Mouse (Mus musculus) brown adipose tissue, adult 24 weeks (tissue): ENCODE data around the gene Pank4. TPM values are rescaled to one million over a fixed set of nuclear protein-coding genes. Genes with fewer than 3 reads are reported as not detected.
A peak's percentile ranks its signal among the peaks of the same experiment; 100 is the strongest.

Experiments
- H3K27ac ChIP-seq: fragments of 200-500 bp; replicated peaks from 2 replicates; pipeline ENCODE4 v1.5.1; 2012; ENCODE audit warnings: low read depth, mild to moderate bottlenecking, low read length
- H3K4me1 ChIP-seq: fragments of 200-500 bp; 2 replicates; pipeline ENCODE4 v1.6.1; 2012; ENCODE audit warnings: low read length, mixed read lengths; ENCODE audit not compliant: control insufficient read depth, insufficient read depth, insufficient read length
- H3K4me3 ChIP-seq: fragments of 200-500 bp; 2 replicates; pipeline ENCODE4 v1.5.1; 2012; ENCODE audit warnings: low read depth, mild to moderate bottlenecking, low read length, moderate library complexity; ENCODE audit not compliant: insufficient read depth
- polyA plus RNA-seq: library from polyadenylated mRNA; stranded (reverse); fragments of >200 nt; gene quantifications from 2 replicates; pipeline ENCODE4 v1.2.4, GENCODE M21; 2012; ENCODE audit not compliant: missing spikeins, insufficient read depth, insufficient read length

Gene Pank4
- 11.0 and 18.7 TPM in 2 replicates for polyA plus RNA-seq

GRCm38 (mm10) chr4:154963901-154964580 lies at the start of gene Pank4:
Gene Pank4 (plus strand): TSS chr4:154964123.
- Histone ChIP-seq H3K4me3 (peak within 1 kb of the TSS; percentile 85), H3K27ac (peak within 1 kb of the TSS; percentile 93), H3K4me1 (peaks cover 24% of the 10 kb centered on the region)

- H3K27ac ChIP-seq = no peak overlapping the region
- H3K4me1 ChIP-seq = no peaks in the 10 kb centered on the region
- no peak overlapping the region for H3K4me3 ChIP-seq
Observed at GRCm38 (mm10) chr4:154914252-154914651, 49.7 kb upstream of the Pank4 start.

GRCm38 (mm10) chr4:154914707-154915106 lies 49.2 kb upstream of the Pank4 start:
- Histone ChIP-seq H3K27ac (no peak overlapping the region), H3K4me3 (no peak overlapping the region), H3K4me1 (no peaks in the 10 kb centered on the region)

GRCm38 (mm10) chr4:154915286-154915685 lies 48.6 kb upstream of the Pank4 start:
- H3K27ac ChIP-seq = no peak overlapping the region
- no peaks in the 10 kb centered on the region for H3K4me1 ChIP-seq
- H3K4me3 ChIP-seq = no peak overlapping the region

GRCm38 (mm10) chr4:154916662-154917061 lies 47.3 kb upstream of the Pank4 start:
- Histone ChIP-seq H3K4me3 (no peak overlapping the region), H3K4me1 (no peaks in the 10 kb centered on the region), H3K27ac (no peak overlapping the region)

- no peaks in the 10 kb centered on the region for H3K4me1 ChIP-seq
- no peak overlapping the region for H3K4me3 ChIP-seq
- no peak overlapping the region for H3K27ac ChIP-seq
Observed at GRCm38 (mm10) chr4:154922291-154922690, 41.6 kb upstream of the Pank4 start.

- Histone ChIP-seq H3K4me3 (no peak overlapping the region), H3K27ac (no peak overlapping the region), H3K4me1 (no peaks in the 10 kb centered on the region)
Observed at GRCm38 (mm10) chr4:154922931-154923330, 41.0 kb upstream of the Pank4 start.

- Histone ChIP-seq H3K4me3 (no peak overlapping the region), H3K4me1 (peaks cover 11% of the 10 kb centered on the region), H3K27ac (no peak overlapping the region)
Observed at GRCm38 (mm10) chr4:154925413-154925812, 38.5 kb upstream of the Pank4 start.

- peaks cover 11% of the 10 kb centered on the region for H3K4me1 ChIP-seq
- H3K4me3 ChIP-seq = peak overlapping the region; percentile 81
- H3K27ac ChIP-seq = peak overlapping the region; percentile 96
Observed at GRCm38 (mm10) chr4:154926969-154927898, 36.7 kb upstream of the Pank4 start.

GRCm38 (mm10) chr4:154927899-154928337 lies 36.0 kb upstream of the Pank4 start:
- Histone ChIP-seq H3K4me1 (peaks cover 11% of the 10 kb centered on the region), H3K27ac (peak overlapping the region; percentile 96), H3K4me3 (peak overlapping the region; percentile 81)

- Histone ChIP-seq H3K4me3 (peak within 1 kb of the TSS; percentile 81), H3K4me1 (peaks cover 11% of the 10 kb centered on the region)
Observed at GRCm38 (mm10) chr4:154928395-154929087, 35.4 kb upstream of the Pank4 start, which contains the start of gene Tnfrsf14. Gene Tnfrsf14 (minus strand): TSS chr4:154928563.

GRCm38 (mm10) chr4:154929088-154929660 lies 34.7 kb upstream of the Pank4 start:
- peaks cover 16% of the 10 kb centered on the region for H3K4me1 ChIP-seq
- H3K27ac ChIP-seq = peak overlapping the region; percentile 96
- H3K4me3 ChIP-seq = peak overlapping the region; percentile 13; the same call in 1 of the 2 replicates

More at GRCm38 (mm10) chr4:154928395-154929087, 35.4 kb upstream of the Pank4 start, which contains the start of gene Tnfrsf14:
- peak within 1 kb of the TSS; percentile 96 for H3K27ac ChIP-seq

- no peak overlapping the region for H3K27ac ChIP-seq
- H3K4me1 ChIP-seq = peaks cover 24% of the 10 kb centered on the region
- H3K4me3 ChIP-seq = no peak overlapping the region
Observed at GRCm38 (mm10) chr4:154933306-154933907, 30.5 kb upstream of the Pank4 start.

- Histone ChIP-seq H3K4me1 (peaks cover 14% of the 10 kb centered on the region), H3K27ac (0 out of 2 replicates have a peak overlapping the region, but pooled peaks have one; percentile 34), H3K4me3 (no peak overlapping the region)
Observed at GRCm38 (mm10) chr4:154934800-154935199, 29.1 kb upstream of the Pank4 start.
